Mouse (Mus musculus) testis, adult 2 months (tissue): ENCODE measurements at regions not wholly inside any gene's neighbourhood (a gene's known extent, or its start where the extent isn't known, plus 50 kb on each side); places are given as distances from the start of the nearest gene placed in this dataset.

ENCODE experiments used
- CTCF ChIP-seq: fragments of 200-500 bp; IDR thresholded peaks from 2 replicates; pipeline ENCODE4 v1.5.1; 2012; ENCODE audit warnings: low read depth, mild to moderate bottlenecking, inconsistent platforms, low read length, moderate library complexity; ENCODE audit not compliant: control insufficient read depth, insufficient read depth, insufficient replicate concordance
- POLR2A ChIP-seq: fragments of 200-500 bp; IDR thresholded peaks from 2 replicates; pipeline ENCODE4 v1.6.1; 2012; ENCODE audit warnings: low read depth, mild to moderate bottlenecking, inconsistent platforms, low read length, moderate library complexity; ENCODE audit not compliant: control insufficient read depth

GRCm38 (mm10) chr10:111587891-111588611, 82.0 kb downstream of the Phlda1 start:
- TF ChIP-seq POLR2A: no peak
- no peak for TF ChIP-seq CTCF
